Mouse (Mus musculus): ENCODE results near the gene Lrrc8e. TPM values are rescaled to one million over a fixed set of nuclear protein-coding genes. Genes with fewer than 3 reads are reported as not detected.
A peak's percentile ranks its signal among the peaks of the same experiment; 100 is the strongest.
"Not testable (repeated sequence)": the region's sequence is repeated elsewhere in the genome, so short reads cannot be mapped to it uniquely, and the experiment has no call there.

The Lrrc8e gene
- total RNA-seq, 2 experiments from 2014 or later: not detected

- intact Hi-C loops (cut with DNase I): no loop called here
- peak; percentile 96 for DNase-seq
Observed at GRCm38 (mm10) chr8:4252934-4253841, 26.6 kb downstream of the Lrrc8e start, which contains the start of gene Snapc2. Gene Snapc2, plus strand, starts transcription at chr8:4253080.

GRCm38 (mm10) chr8:4254001-4254400 lies 27.4 kb downstream of the Lrrc8e start:
- DNase-seq: peak; percentile 88
- intact Hi-C loops (cut with DNase I): no loop called here

GRCm38 (mm10) chr8:4255471-4255870 lies 28.8 kb downstream of the Lrrc8e start:
- intact Hi-C loops (cut with DNase I); DNase-seq: not testable (repeated sequence)

GRCm38 (mm10) chr8:4256911-4257310 lies 30.3 kb downstream of the Lrrc8e start:
- no peak for DNase-seq
- intact Hi-C loops (cut with DNase I): no loop called here

GRCm38 (mm10) chr8:4257350-4257749 lies 30.7 kb downstream of the Lrrc8e start:
- no peak for DNase-seq
- intact Hi-C loops (cut with DNase I): no loop called here

GRCm38 (mm10) chr8:4258233-4258632 lies 31.6 kb downstream of the Lrrc8e start:
- peak; percentile 91 for DNase-seq
- intact Hi-C loops (cut with DNase I): no loop called here

- DNase-seq: no peak
- intact Hi-C loops (cut with DNase I): no loop called here
Observed at GRCm38 (mm10) chr8:4258678-4259077, 32.1 kb downstream of the Lrrc8e start.

GRCm38 (mm10) chr8:4259125-4259804 lies 32.6 kb downstream of the Lrrc8e start, which contains the start of gene Ctxn1:
Gene Ctxn1, minus strand, starts transcription at chr8:4259274.
- intact Hi-C loops (cut with DNase I): no loop called here
- DNase-seq: peak; percentile 97

- intact Hi-C loops (cut with DNase I): no loop called here
- DNase-seq: no peak
Observed at GRCm38 (mm10) chr8:4259805-4260170, 33.2 kb downstream of the Lrrc8e start.

GRCm38 (mm10) chr8:4263105-4263791 lies 36.6 kb downstream of the Lrrc8e start:
- DNase-seq: no peak
- intact Hi-C loops (cut with DNase I): no loop called here

- intact Hi-C loops (cut with DNase I): no loop called here
- DNase-seq: no peak
Observed at GRCm38 (mm10) chr8:4265160-4265914, 38.7 kb downstream of the Lrrc8e start.

GRCm38 (mm10) chr8:4267627-4268026 lies 41.0 kb downstream of the Lrrc8e start:
- intact Hi-C loops (cut with DNase I): no loop called here
- no peak for DNase-seq

GRCm38 (mm10) chr8:4269609-4270008 lies 43.0 kb downstream of the Lrrc8e start:
- intact Hi-C loops (cut with DNase I): no loop called here
- no peak for DNase-seq

- intact Hi-C loops (cut with DNase I): no loop called here
- DNase-seq: peak; percentile 98
Observed at GRCm38 (mm10) chr8:4275275-4276110, 48.9 kb downstream of the Lrrc8e start, which contains the start of gene Timm44. Gene Timm44, minus strand, starts transcription at chr8:4275913.

- no peak for DNase-seq
- intact Hi-C loops (cut with DNase I): no loop called here
Observed at GRCm38 (mm10) chr8:4276111-4276465, 49.5 kb downstream of the Lrrc8e start.

Other genes starting within 250 kb of the Lrrc8e start
- gene Cd209f, start 121.0 kb upstream of the Lrrc8e start, total RNA-seq (2021): under 1 TPM; 0.50 to 0.56 TPM
- not detected for gene Cd209g, start 92.7 kb upstream of the Lrrc8e start, total RNA-seq (2021)
- 100 to 1,000 TPM; 172 to 174 TPM for gene Evi5l, start 60.3 kb upstream of the Lrrc8e start, total RNA-seq (2021)
- 100 to 1,000 TPM; 108 to 109 TPM for gene Prr36, start 9.4 kb upstream of the Lrrc8e start, total RNA-seq (2021)
- 10 to 100 TPM; 62.9 to 65.4 TPM for gene Map2k7, start 11.9 kb downstream of the Lrrc8e start, total RNA-seq (2021)
- under 1 TPM in 1 of 2 experiments, not detected in 1; 0.74 TPM for gene Gm49320, start 12.0 kb downstream of the Lrrc8e start, total RNA-seq (2021)
- 10 to 100 TPM in 1 of 2 experiments, 1 to 10 TPM in 1; 8.7 to 12.9 TPM for gene Tgfbr3l, start 21.4 kb downstream of the Lrrc8e start, total RNA-seq (2021)
- 10 to 100 TPM; 32.6 to 34.4 TPM for gene Snapc2, start 26.3 kb downstream of the Lrrc8e start, total RNA-seq (2021)
- gene Ctxn1, start 32.4 kb downstream of the Lrrc8e start, total RNA-seq (2021): 100 to 1,000 TPM; 421 to 425 TPM
- 10 to 100 TPM; 60.4 to 67.1 TPM for gene Timm44, start 49.1 kb downstream of the Lrrc8e start, total RNA-seq (2021)
- 10 to 100 TPM; 22.2 to 27.5 TPM for gene Ccl25, start 98.4 kb downstream of the Lrrc8e start, total RNA-seq (2021)
- gene Elavl1, start 98.6 kb downstream of the Lrrc8e start, total RNA-seq (2021): 100 to 1,000 TPM in 1 of 2 experiments, 10 to 100 TPM in 1; 87.8 to 103 TPM

Measured in left cerebral cortex, postnatal 4 days (tissue).